Mouse (Mus musculus) bone marrow, adult 2 months (tissue): ENCODE results near the gene Amotl1.

Experiments
- CTCF ChIP-seq: fragments of 200-500 bp; IDR thresholded peaks from 2 replicates; pipeline ENCODE4 v1.5.1; 2011; ENCODE audit warnings: low read length, control low read depth; ENCODE audit not compliant: control insufficient read depth, insufficient read depth
- POLR2A ChIP-seq: fragments of 200-500 bp; IDR thresholded peaks from 2 replicates; pipeline ENCODE4 v1.6.1; 2011; ENCODE audit warnings: low read depth, mild to moderate bottlenecking, control low read depth, low read length, borderline replicate concordance; ENCODE audit not compliant: control insufficient read depth

DNA sequence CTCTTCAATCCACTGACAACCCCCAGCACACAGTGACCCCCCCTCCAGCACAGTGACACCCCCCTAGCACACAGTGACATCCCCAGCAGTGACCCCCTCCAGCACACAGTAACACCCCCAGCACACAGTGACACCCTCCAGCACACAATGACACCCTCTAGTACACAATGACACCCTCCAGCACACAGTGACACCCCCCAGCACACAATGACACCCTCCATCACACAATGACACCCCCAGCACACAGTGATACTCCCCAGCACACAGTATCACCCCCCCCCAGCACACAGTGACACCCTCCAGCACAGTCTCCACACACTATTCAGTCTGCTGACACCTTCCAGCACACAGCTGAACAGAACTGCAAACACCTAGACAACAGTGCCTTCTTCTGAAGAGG is 32.3 kb downstream of the Amotl1 start:
- TF ChIP-seq POLR2A (no peak), CTCF (no peak)
